Mouse (Mus musculus) limb, embryonic 11.5 days (tissue): Measurements from ENCODE around the gene Mtnr1a. TPM values are rescaled to one million over a fixed set of nuclear protein-coding genes. Genes with fewer than 3 reads are reported as not detected.

Experiments used
- ATAC-seq: fragments of 200-750 bp; cut with Nextera tagmentation; 2 replicates; pipeline ENCODE4 v1.8.0; 2017; ENCODE audit warnings: low read depth; ENCODE audit not compliant: insufficient number of reproducible peaks, low FRiP score, low TSS enrichment
- DNase-seq: peaks from one replicate; pipeline ENCODE4 v3.0.0-alpha.2; 2015; ENCODE audit warnings: low spot score
- H3K27ac ChIP-seq: fragments of 300-500 bp; sonication (generic); replicated peaks from 2 replicates; pipeline ENCODE4 v1.5.1; 2014; ENCODE audit warnings: low read depth, mild to moderate bottlenecking, low read length
- H3K27me3 ChIP-seq: fragments of 300-500 bp; sonication (generic); 2 replicates; pipeline ENCODE4 v1.6.1; 2014; ENCODE audit warnings: mild to moderate bottlenecking, low read length, mixed read lengths; ENCODE audit not compliant: control insufficient read depth, insufficient read depth
- H3K36me3 ChIP-seq: fragments of 300-500 bp; sonication (generic); 2 replicates; pipeline ENCODE4 v1.6.1; 2014; ENCODE audit warnings: mild to moderate bottlenecking, low read length, moderate library complexity, mixed read lengths; ENCODE audit not compliant: control insufficient read depth, insufficient read depth
- H3K4me1 ChIP-seq: fragments of 300-500 bp; sonication (generic); 2 replicates; pipeline ENCODE4 v1.6.1; 2014; ENCODE audit warnings: low read length, mixed read lengths; ENCODE audit not compliant: control insufficient read depth, insufficient read depth
- H3K4me2 ChIP-seq: fragments of 300-500 bp; sonication (generic); 2 replicates; pipeline ENCODE4 v1.6.1; 2014; ENCODE audit warnings: low read depth, mild to moderate bottlenecking, moderate library complexity; ENCODE audit not compliant: severe bottlenecking
- H3K4me3 ChIP-seq: fragments of 300-500 bp; sonication (generic); 2 replicates; pipeline ENCODE4 v1.5.1; 2014; ENCODE audit warnings: low read depth, low read length
- H3K9ac ChIP-seq: fragments of 300-500 bp; sonication (generic); 2 replicates; pipeline ENCODE4 v1.6.1; 2014; ENCODE audit warnings: mild to moderate bottlenecking, low read length
- H3K9me3 ChIP-seq: fragments of 300-500 bp; sonication (generic); 2 replicates; pipeline ENCODE4 v1.6.1; 2016; ENCODE audit warnings: low read length; ENCODE audit not compliant: control insufficient read depth
- whole genome bisulfite sequencing: fragments of 180-500 bp; shearing (Covaris S2); extraction: QIAGEN DNeasy Blood & Tissue Kit; methylation state at CpG from one replicate; pipeline ENCODE4 v1.1.7; 2014; 5-methylcytosine and 5-hydroxymethylcytosine counted together
- polyA plus RNA-seq: library from polyadenylated mRNA; unstranded; fragments of >200 nt; fragmentation: Nextera tagmentation; extraction: Ambion mirVana; gene quantifications from 2 replicates; pipeline ENCODE4 v1.2.1, GENCODE M21; 2014

Mtnr1a gene
- polyA plus RNA-seq, 1 experiment from 2014 or later = not detected

- no peak overlapping the region for H3K9ac ChIP-seq
- H3K36me3 ChIP-seq = no peaks in the 10 kb centered on the region
- no peaks in the 10 kb centered on the region for H3K9me3 ChIP-seq
- H3K4me1 ChIP-seq = no peaks in the 10 kb centered on the region
- ATAC-seq (no peak), DNase-seq (no peak)
- 81% methylated on average over 5 of the region's 5 CpGs for WGBS
- H3K4me2 ChIP-seq = no peak overlapping the region
- no peak overlapping the region for H3K27ac ChIP-seq
- no peak overlapping the region for H3K4me3 ChIP-seq
- H3K27me3 ChIP-seq = peaks cover 3% of the 10 kb centered on the region; the same call in 1 of the 2 replicates
These were observed 42.9 kb downstream of the Mtnr1a start for GRCm38 (mm10) chr8:45111820-45112219.

- 86% methylated on average over 3 of the region's 3 CpGs for WGBS
- no peak for DNase-seq
- Histone ChIP-seq H3K27ac (no peak overlapping the region), H3K36me3 (no peaks in the 10 kb centered on the region), H3K9me3 (no peaks in the 10 kb centered on the region), H3K4me3 (no peak overlapping the region), H3K4me1 (no peaks in the 10 kb centered on the region), H3K4me2 (no peak overlapping the region), H3K9ac (no peak overlapping the region), H3K27me3 (no peaks in the 10 kb centered on the region)
- no peak for ATAC-seq
These were observed 48.7 kb downstream of the Mtnr1a start for GRCm38 (mm10) chr8:45117588-45117987.

- no peaks in the 10 kb centered on the region for H3K27me3 ChIP-seq
- DNase-seq = no peak
- no peak overlapping the region for H3K4me3 ChIP-seq
- WGBS = 61% methylated on average over 5 of the region's 5 CpGs
- no peak overlapping the region for H3K27ac ChIP-seq
- H3K4me2 ChIP-seq = no peak overlapping the region
- ATAC-seq = no peak
- no peak overlapping the region for H3K9ac ChIP-seq
- no peaks in the 10 kb centered on the region for H3K36me3 ChIP-seq
- H3K9me3 ChIP-seq = no peaks in the 10 kb centered on the region
- H3K4me1 ChIP-seq = no peaks in the 10 kb centered on the region
These were observed 56.7 kb downstream of the Mtnr1a start for GRCm38 (mm10) chr8:45125680-45126079.

Other genes with a start within 250 kb of the Mtnr1a start
- 35.6 and 37.0 TPM in 2 replicates for gene Fat1, start 133.7 kb upstream of the Mtnr1a start, polyA plus RNA-seq
- not detected in 2 replicates for gene F11, start 192.9 kb downstream of the Mtnr1a start, polyA plus RNA-seq
- not detected in 2 replicates for gene Klkb1, start 225.7 kb downstream of the Mtnr1a start, polyA plus RNA-seq
- not detected in 2 replicates for gene Gm45753, start 239.3 kb downstream of the Mtnr1a start, polyA plus RNA-seq